Mouse (Mus musculus): Measurements from ENCODE around the gene 6030458C11Rik. TPM values are rescaled to one million over a fixed set of nuclear protein-coding genes. Genes with fewer than 3 reads are reported as not detected.
A peak's percentile ranks its signal among the peaks of the same experiment; 100 is the strongest.

The 6030458C11Rik gene
- 37.5 and 39.4 TPM in 2 replicates for polyA plus RNA-seq (2014; fragmentation: Nextera tagmentation; extraction: Ambion mirVana)

- under 1% methylated on average over 66 of the region's 67 CpGs for WGBS
- ATAC-seq (ENCODE audit: low read depth), result peak; percentile 100
- peak within 1 kb of the TSS; percentile 75 for H3K27ac ChIP-seq (ENCODE audit: low read depth, low read length)
- peak within 1 kb of the TSS; percentile 80 for H3K9ac ChIP-seq (replicated peaks; ENCODE audit: low read depth, low read length)
- no peaks in the 10 kb centered on the region for H3K9me3 ChIP-seq (ENCODE audit: control insufficient read depth, low read length)
- no peaks in the 10 kb centered on the region for H3K27me3 ChIP-seq (ENCODE audit: control insufficient read depth, insufficient read depth, low read length)
- H3K4me2 ChIP-seq (ENCODE audit: low read depth, low read length), result peak within 1 kb of the TSS; percentile 67
- H3K4me3 ChIP-seq (ENCODE audit: low read depth, low read length), result peak within 1 kb of the TSS; percentile 64
- peaks cover 16% of the 10 kb centered on the region; the same call in 1 of the 2 replicates for H3K4me1 ChIP-seq (ENCODE audit: control insufficient read depth, insufficient read depth, low read length)
- peaks cover 29% of the 10 kb centered on the region; the same call in 1 of the 2 replicates for H3K36me3 ChIP-seq (ENCODE audit: control insufficient read depth, insufficient read depth, low read length)
These were observed at the start of gene 6030458C11Rik, which contains the start of gene Drosha for GRCm38 (mm10) chr15:12824197-12824952. Gene 6030458C11Rik (minus strand): TSS chr15:12824649. Gene Drosha (plus strand): TSS chr15:12824815.

- Histone ChIP-seq H3K36me3 (ENCODE audit: control insufficient read depth, insufficient read depth, low read length) (peaks cover 16% of the 10 kb centered on the region), H3K4me1 (ENCODE audit: control insufficient read depth, insufficient read depth, low read length) (no peaks in the 10 kb centered on the region), H3K9ac (replicated peaks; ENCODE audit: low read depth, low read length) (no peak overlapping the region), H3K9me3 (ENCODE audit: control insufficient read depth, low read length) (no peaks in the 10 kb centered on the region), H3K27me3 (ENCODE audit: control insufficient read depth, insufficient read depth, low read length) (no peaks in the 10 kb centered on the region), H3K4me3 (ENCODE audit: low read depth, low read length) (no peak overlapping the region), H3K4me2 (ENCODE audit: low read depth, low read length) (no peak overlapping the region), H3K27ac (ENCODE audit: low read depth, low read length) (no peak overlapping the region)
- no peak for ATAC-seq (ENCODE audit: low read depth)
- WGBS, result 59% methylated on average over 8 of the region's 8 CpGs
These were observed 42.8 kb upstream of the 6030458C11Rik start for GRCm38 (mm10) chr15:12867269-12867668.

- no peaks in the 10 kb centered on the region for H3K27me3 ChIP-seq (ENCODE audit: control insufficient read depth, insufficient read depth, low read length)
- H3K9ac ChIP-seq (replicated peaks; ENCODE audit: low read depth, low read length), result no peak overlapping the region
- ATAC-seq (ENCODE audit: low read depth), result no peak
- H3K4me1 ChIP-seq (ENCODE audit: control insufficient read depth, insufficient read depth, low read length), result no peaks in the 10 kb centered on the region
- H3K4me2 ChIP-seq (ENCODE audit: low read depth, low read length), result no peak overlapping the region
- H3K4me3 ChIP-seq (ENCODE audit: low read depth, low read length), result no peak overlapping the region
- 74% methylated on average over 7 of the region's 7 CpGs for WGBS
- H3K27ac ChIP-seq (ENCODE audit: low read depth, low read length), result no peak overlapping the region
- H3K36me3 ChIP-seq (ENCODE audit: control insufficient read depth, insufficient read depth, low read length), result peaks cover 22% of the 10 kb centered on the region
- no peaks in the 10 kb centered on the region for H3K9me3 ChIP-seq (ENCODE audit: control insufficient read depth, low read length)
These were observed 41.3 kb upstream of the 6030458C11Rik start for GRCm38 (mm10) chr15:12865595-12866314.

- Histone ChIP-seq H3K4me2 (ENCODE audit: low read depth, low read length) (no peak overlapping the region), H3K9ac (replicated peaks; ENCODE audit: low read depth, low read length) (no peak overlapping the region), H3K27ac (ENCODE audit: low read depth, low read length) (no peak overlapping the region), H3K4me3 (ENCODE audit: low read depth, low read length) (no peak overlapping the region), H3K36me3 (ENCODE audit: control insufficient read depth, insufficient read depth, low read length) (peaks cover 39% of the 10 kb centered on the region), H3K4me1 (ENCODE audit: control insufficient read depth, insufficient read depth, low read length) (no peaks in the 10 kb centered on the region), H3K27me3 (ENCODE audit: control insufficient read depth, insufficient read depth, low read length) (no peaks in the 10 kb centered on the region), H3K9me3 (ENCODE audit: control insufficient read depth, low read length) (no peaks in the 10 kb centered on the region)
- WGBS, result 67% methylated on average over 1 of the region's 1 CpGs
- no peak for ATAC-seq (ENCODE audit: low read depth)
These were observed 39.2 kb upstream of the 6030458C11Rik start for GRCm38 (mm10) chr15:12863669-12864068.

- H3K36me3 ChIP-seq (ENCODE audit: control insufficient read depth, insufficient read depth, low read length), result peaks cover 38% of the 10 kb centered on the region
- ATAC-seq (ENCODE audit: low read depth), result no peak
- 91% methylated on average over 3 of the region's 3 CpGs for WGBS
These were observed 37.6 kb upstream of the 6030458C11Rik start for GRCm38 (mm10) chr15:12862061-12862460.

GRCm38 (mm10) chr15:12858645-12859044 is 34.2 kb upstream of the 6030458C11Rik start:
- H3K27ac ChIP-seq (ENCODE audit: low read depth, low read length), result no peak overlapping the region
- no peaks in the 10 kb centered on the region for H3K4me1 ChIP-seq (ENCODE audit: control insufficient read depth, insufficient read depth, low read length)
- H3K9ac ChIP-seq (replicated peaks; ENCODE audit: low read depth, low read length), result no peak overlapping the region
- no peaks in the 10 kb centered on the region for H3K9me3 ChIP-seq (ENCODE audit: control insufficient read depth, low read length)
- H3K4me2 ChIP-seq (ENCODE audit: low read depth, low read length), result no peak overlapping the region
- no peaks in the 10 kb centered on the region for H3K27me3 ChIP-seq (ENCODE audit: control insufficient read depth, insufficient read depth, low read length)
- 95% methylated on average over 3 of the region's 3 CpGs for WGBS
- H3K4me3 ChIP-seq (ENCODE audit: low read depth, low read length), result no peak overlapping the region
- peaks cover 55% of the 10 kb centered on the region for H3K36me3 ChIP-seq (ENCODE audit: control insufficient read depth, insufficient read depth, low read length)
- no peak for ATAC-seq (ENCODE audit: low read depth)

More at GRCm38 (mm10) chr15:12862061-12862460, 37.6 kb upstream of the 6030458C11Rik start:
- no peaks in the 10 kb centered on the region for H3K9me3 ChIP-seq (ENCODE audit: control insufficient read depth, low read length)
- H3K27ac ChIP-seq (ENCODE audit: low read depth, low read length), result no peak overlapping the region
- no peaks in the 10 kb centered on the region for H3K27me3 ChIP-seq (ENCODE audit: control insufficient read depth, insufficient read depth, low read length)
- H3K4me3 ChIP-seq (ENCODE audit: low read depth, low read length), result no peak overlapping the region
- H3K4me1 ChIP-seq (ENCODE audit: control insufficient read depth, insufficient read depth, low read length), result no peaks in the 10 kb centered on the region
- no peak overlapping the region for H3K9ac ChIP-seq (replicated peaks; ENCODE audit: low read depth, low read length)
- no peak overlapping the region for H3K4me2 ChIP-seq (ENCODE audit: low read depth, low read length)

- no peaks in the 10 kb centered on the region for H3K4me1 ChIP-seq (ENCODE audit: control insufficient read depth, insufficient read depth, low read length)
- H3K9me3 ChIP-seq (ENCODE audit: control insufficient read depth, low read length), result no peaks in the 10 kb centered on the region
- no peak overlapping the region for H3K9ac ChIP-seq (replicated peaks; ENCODE audit: low read depth, low read length)
- H3K27ac ChIP-seq (ENCODE audit: low read depth, low read length), result no peak overlapping the region
- no peak overlapping the region for H3K4me2 ChIP-seq (ENCODE audit: low read depth, low read length)
- no peak overlapping the region for H3K4me3 ChIP-seq (ENCODE audit: low read depth, low read length)
- WGBS, result 95% methylated on average over 12 of the region's 12 CpGs
- no peak for ATAC-seq (ENCODE audit: low read depth)
- no peaks in the 10 kb centered on the region for H3K27me3 ChIP-seq (ENCODE audit: control insufficient read depth, insufficient read depth, low read length)
- peaks cover 60% of the 10 kb centered on the region for H3K36me3 ChIP-seq (ENCODE audit: control insufficient read depth, insufficient read depth, low read length)
These were observed 33.5 kb upstream of the 6030458C11Rik start for GRCm38 (mm10) chr15:12857840-12858516.

- 99% methylated on average over 6 of the region's 6 CpGs for WGBS
- no peak overlapping the region for H3K9ac ChIP-seq (replicated peaks; ENCODE audit: low read depth, low read length)
- H3K4me1 ChIP-seq (ENCODE audit: control insufficient read depth, insufficient read depth, low read length), result no peaks in the 10 kb centered on the region
- H3K36me3 ChIP-seq (ENCODE audit: control insufficient read depth, insufficient read depth, low read length), result peaks cover 67% of the 10 kb centered on the region
- H3K4me3 ChIP-seq (ENCODE audit: low read depth, low read length), result no peak overlapping the region
- no peak for ATAC-seq (ENCODE audit: low read depth)
- no peaks in the 10 kb centered on the region for H3K9me3 ChIP-seq (ENCODE audit: control insufficient read depth, low read length)
- H3K4me2 ChIP-seq (ENCODE audit: low read depth, low read length), result no peak overlapping the region
- H3K27me3 ChIP-seq (ENCODE audit: control insufficient read depth, insufficient read depth, low read length), result no peaks in the 10 kb centered on the region
- no peak overlapping the region for H3K27ac ChIP-seq (ENCODE audit: low read depth, low read length)
These were observed 32.3 kb upstream of the 6030458C11Rik start for GRCm38 (mm10) chr15:12856780-12857179.
